Mouse (Mus musculus) bone marrow macrophage, adult 2 months (primary cell): ENCODE measurements around the gene Uba5.

Experiments used
- CTCF ChIP-seq: IDR thresholded peaks from 2 replicates; pipeline ENCODE4 v1.5.1; 2012; ENCODE audit warnings: low read depth, mild to moderate bottlenecking, low read length, moderate library complexity
- POLR2A ChIP-seq: IDR thresholded peaks from 2 replicates; pipeline ENCODE4 v1.6.1; 2012; ENCODE audit warnings: mild to moderate bottlenecking, low read depth, low read length, borderline replicate concordance

GRCm38 (mm10) chr9:104107482-104107881 lies 44.5 kb upstream of the Uba5 start:
- TF ChIP-seq POLR2A (no peak), CTCF (no peak)
